ENCODE assay signal across 17 mouse cellular contexts in genomic region chr13:107714001-107714400, GRCm38 (mm10).
DNase-seq lines count a peak whose midpoint lies in the region; ATAC-seq lines count a peak whose summit lies in the region.
"Had no signal": no experiment of that assay in that cellular context is flagged by ENCODE, and none has a peak within 500 bp of the region (broad histone marks: within the 10 kb centered on the region; RNA-seq: fewer than 3 reads in every experiment).

No protein-coding gene starts in this region.

- H3K4me2 ChIP-seq in kidney, embryonic 15.5 days, result no peak overlapping the region
- H3K4me2 ChIP-seq: embryonic facial prominence, embryonic 13.5 days; stomach, embryonic 15.5 days had no signal

- 61% methylated on average over 1 of the region's 1 CpGs for WGBS in kidney, embryonic 15.5 days

- no peaks in the 10 kb centered on the region for H3K36me3 ChIP-seq in kidney, embryonic 15.5 days
- H3K36me3 ChIP-seq: embryonic facial prominence, embryonic 13.5 days; midbrain, embryonic 10.5 days; stomach, embryonic 15.5 days had no signal

- no peak for ATAC-seq in kidney, embryonic 15.5 days (replicated peaks; ENCODE audit: low FRiP score)
- no peak for ATAC-seq in cerebellum, adult (ENCODE audit: insufficient number of reproducible peaks, low FRiP score, low TSS enrichment)
- ATAC-seq: forebrain, embryonic 14.5 days had no signal

- no peak overlapping the region for H3K27ac ChIP-seq in kidney, embryonic 15.5 days
- H3K27ac ChIP-seq: embryonic facial prominence, embryonic 13.5 days; midbrain, embryonic 10.5 days; stomach, embryonic 15.5 days had no signal

- H3K4me1 ChIP-seq in kidney, embryonic 15.5 days, result no peaks in the 10 kb centered on the region
- H3K4me1 ChIP-seq: stomach, embryonic 15.5 days had no signal

- no peaks in the 10 kb centered on the region for H3K27me3 ChIP-seq in kidney, embryonic 15.5 days
- H3K27me3 ChIP-seq: CH12.LX; embryonic facial prominence, embryonic 13.5 days; stomach, embryonic 15.5 days had no signal

- H3K9me3 ChIP-seq in kidney, embryonic 15.5 days (replicated peaks), result no peaks in the 10 kb centered on the region
- H3K9me3 ChIP-seq: embryonic facial prominence, embryonic 13.5 days; midbrain, embryonic 10.5 days; stomach, embryonic 15.5 days had no signal

- peak; percentile 28 for DNase-seq in kidney, adult 18-20 months
- DNase-seq in ovary, adult 18-20 months (ENCODE audit: low spot score), result peak; percentile 7
- DNase-seq in ovary, postnatal 36 days (ENCODE audit: low spot score), result no peak
- DNase-seq in adrenal gland, postnatal 10 days, result peak; percentile 65
- DNase-seq in spleen, adult 12 weeks (ENCODE audit: low spot score), result no peak
- DNase-seq: cerebellum, postnatal 36 days; gastrocnemius, postnatal 36 days; layer of hippocampus, adult 9-11 months; right cerebral cortex, postnatal 4 days; thymus, postnatal 25 days had no signal

- no peak overlapping the region for H3K9ac ChIP-seq in kidney, embryonic 15.5 days
- H3K9ac ChIP-seq: embryonic facial prominence, embryonic 13.5 days; stomach, embryonic 15.5 days had no signal

- H3K4me3 ChIP-seq in kidney, embryonic 15.5 days (replicated peaks), result no peak overlapping the region
- H3K4me3 ChIP-seq: embryonic facial prominence, embryonic 13.5 days; midbrain, embryonic 10.5 days; stomach, embryonic 15.5 days had no signal

Comparison
In these comparisons a context has a peak if more than half of its experiments do, and no peak if none do; other contexts are left out.
1. DNase-seq: peak in kidney, adult 18-20 months (single experiment), ovary, adult 18-20 months (single experiment) and adrenal gland, postnatal 10 days (single experiment); none in ovary, postnatal 36 days (single experiment) and spleen, adult 12 weeks (single experiment).